Mouse (Mus musculus): Measurements from ENCODE around the gene Ccr2. TPM values are rescaled to one million over a fixed set of nuclear protein-coding genes. Genes with fewer than 3 reads are reported as not detected.
"Not testable (repeated sequence)": the region's sequence is repeated elsewhere in the genome, so short reads cannot be mapped to it uniquely, and the experiment has no call there.

Ccr2 gene
- total and polyA plus RNA-seq, 2 experiments from 2014 or later: 0.07 to 0.10 TPM

DNA sequence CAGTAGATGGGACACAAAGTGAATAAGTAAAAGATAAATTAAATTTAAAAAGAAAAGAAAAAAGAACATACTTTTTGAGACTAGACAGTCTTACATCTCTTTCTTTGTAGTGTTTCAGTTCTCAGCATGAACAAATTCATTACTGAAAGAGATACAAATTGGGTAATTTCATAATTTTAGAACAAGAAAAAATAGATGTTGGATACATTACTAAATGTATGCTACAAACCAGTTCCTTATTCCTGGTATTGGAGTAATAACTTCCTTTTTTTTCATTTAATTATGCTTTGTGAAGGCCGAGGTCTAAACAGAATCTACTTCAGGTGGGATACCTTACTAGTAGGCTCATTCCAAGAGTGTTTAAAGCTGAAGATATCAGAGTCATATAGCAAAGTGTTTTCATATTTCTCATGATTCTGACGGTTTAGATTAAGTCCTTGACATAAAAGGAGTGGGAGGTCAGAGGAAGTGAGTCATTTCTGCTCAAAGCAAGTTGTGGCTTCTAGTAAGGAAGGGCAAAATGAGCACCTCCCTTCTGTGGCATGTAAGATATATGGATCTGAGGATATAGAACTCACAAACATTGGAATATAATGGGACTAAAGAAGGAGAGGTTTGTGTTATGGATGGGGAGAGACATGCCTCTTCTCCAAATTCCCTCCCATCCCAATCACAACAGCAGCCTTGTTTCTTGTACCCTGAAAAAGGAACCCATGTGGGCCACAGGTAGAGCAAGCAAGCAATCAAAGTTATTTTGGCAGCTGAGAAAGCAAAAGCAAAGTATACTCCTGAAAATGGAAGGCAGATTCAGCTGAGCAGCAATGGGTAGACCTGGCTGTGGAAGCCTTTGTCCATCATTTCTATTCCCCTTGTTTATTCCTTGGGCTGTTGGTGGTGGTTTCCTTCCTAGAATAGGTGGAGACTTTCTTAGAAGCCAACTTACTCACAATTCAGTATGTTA is 33.4 kb upstream of the Ccr2 start:
- Histone ChIP-seq H3K36me3 (ENCODE audit: insufficient read depth) (no peaks in the 10 kb centered on the region), H3K9ac (no peak overlapping the region), H3K27ac (ENCODE audit: low read depth, low read length) (no peak overlapping the region), H3K27me3 (ENCODE audit: insufficient read depth, low read length) (no peaks in the 10 kb centered on the region), H3K4me3 (ENCODE audit: low read depth, low read length) (no peak overlapping the region), H3K4me1 (ENCODE audit: insufficient read depth) (no peaks in the 10 kb centered on the region), H3K9me3 (ENCODE audit: low read length) (no peaks in the 10 kb centered on the region), H3K4me2 (ENCODE audit: low read depth) (no peak overlapping the region)
- no peak for ATAC-seq
- no peak for TF ChIP-seq CTCF (IDR thresholded peaks at IDR 0.05; ENCODE audit: low read depth)
- no peak for DNase-seq
- 68% methylated on average over 2 of the region's 2 CpGs for WGBS

DNA sequence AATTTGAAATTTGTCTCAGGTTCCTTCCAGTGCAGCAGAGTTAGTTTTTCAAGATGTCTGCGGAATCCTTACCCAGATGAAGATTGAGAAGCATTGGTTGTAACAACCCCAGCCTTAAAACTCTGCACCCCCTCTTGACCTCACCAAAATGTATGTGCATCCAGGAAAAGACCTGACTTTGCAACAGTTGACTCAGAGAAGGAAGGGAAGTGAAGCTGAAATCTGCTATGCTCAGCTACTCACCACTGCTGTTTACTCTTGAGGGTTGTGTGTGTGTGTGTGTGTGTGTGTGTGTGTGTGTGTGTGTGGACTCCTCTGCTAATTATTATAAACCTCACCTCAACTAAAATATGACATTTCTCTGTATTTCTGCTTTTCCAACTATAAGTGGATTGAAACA is 30.2 kb upstream of the Ccr2 start:
- Histone ChIP-seq H3K27ac (ENCODE audit: low read depth, low read length) (no peak overlapping the region), H3K4me3 (ENCODE audit: low read depth, low read length) (no peak overlapping the region), H3K27me3 (ENCODE audit: insufficient read depth, low read length) (no peaks in the 10 kb centered on the region), H3K9me3 (ENCODE audit: low read length) (no peaks in the 10 kb centered on the region), H3K4me2 (ENCODE audit: low read depth) (no peak overlapping the region), H3K36me3 (ENCODE audit: insufficient read depth) (no peaks in the 10 kb centered on the region), H3K4me1 (ENCODE audit: insufficient read depth) (no peaks in the 10 kb centered on the region), H3K9ac (no peak overlapping the region)
- DNase-seq: no peak
- no peak for TF ChIP-seq CTCF (IDR thresholded peaks at IDR 0.05; ENCODE audit: low read depth)
- WGBS: 83% methylated on average over 1 of the region's 1 CpGs
- no peak for ATAC-seq

GRCm38 (mm10) chr9:124079803-124080202 is 21.9 kb upstream of the Ccr2 start:
- H3K4me2 ChIP-seq (ENCODE audit: low read depth): no peak overlapping the region
- DNase-seq: no peak
- H3K9me3 ChIP-seq (ENCODE audit: low read length): no peaks in the 10 kb centered on the region
- H3K27me3 ChIP-seq (ENCODE audit: insufficient read depth, low read length): no peaks in the 10 kb centered on the region
- no peak overlapping the region for H3K4me3 ChIP-seq (ENCODE audit: low read depth, low read length)
- H3K27ac ChIP-seq (ENCODE audit: low read depth, low read length): no peak overlapping the region
- H3K4me1 ChIP-seq (ENCODE audit: insufficient read depth): no peaks in the 10 kb centered on the region
- no peak for TF ChIP-seq CTCF (IDR thresholded peaks at IDR 0.05; ENCODE audit: low read depth)
- no peaks in the 10 kb centered on the region for H3K36me3 ChIP-seq (ENCODE audit: insufficient read depth)
- ATAC-seq: no peak
- 51% methylated on average over 4 of the region's 4 CpGs for WGBS
- H3K9ac ChIP-seq: no peak overlapping the region

DNA sequence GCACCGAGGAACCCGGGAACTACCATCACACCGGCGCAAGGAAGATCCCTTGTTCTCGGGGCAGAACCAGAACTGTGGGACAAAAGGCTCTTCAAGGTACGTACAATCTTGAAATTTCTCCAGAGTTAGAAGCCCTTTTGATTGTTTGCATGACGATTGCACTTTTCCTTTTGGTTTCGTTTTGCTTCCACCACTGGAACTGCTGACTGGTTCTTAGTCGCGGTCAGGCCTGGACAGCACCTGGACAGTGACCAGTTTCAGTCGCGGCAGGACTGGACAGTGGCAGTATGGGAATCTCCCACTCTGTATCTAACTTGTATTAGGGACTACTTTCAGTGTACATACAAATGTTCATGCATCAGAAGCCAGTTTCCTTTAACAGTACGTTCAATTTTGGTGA is 21.3 kb upstream of the Ccr2 start:
- not testable (repeated sequence) for ATAC-seq; H3K9ac ChIP-seq; H3K36me3 ChIP-seq (ENCODE audit: insufficient read depth); H3K27ac ChIP-seq (ENCODE audit: low read depth, low read length); H3K9me3 ChIP-seq (ENCODE audit: low read length); H3K4me1 ChIP-seq (ENCODE audit: insufficient read depth); H3K4me2 ChIP-seq (ENCODE audit: low read depth); H3K4me3 ChIP-seq (ENCODE audit: low read depth, low read length); DNase-seq; H3K27me3 ChIP-seq (ENCODE audit: insufficient read depth, low read length)
- 97% methylated on average over 12 of the region's 13 CpGs for WGBS

- ATAC-seq: no peak
- TF ChIP-seq CTCF (IDR thresholded peaks at IDR 0.05; ENCODE audit: low read depth): no peak
- 81% methylated on average over 1 of the region's 1 CpGs for WGBS
Measured at GRCm38 (mm10) chr9:124090441-124090840, 11.3 kb upstream of the Ccr2 start.

DNA sequence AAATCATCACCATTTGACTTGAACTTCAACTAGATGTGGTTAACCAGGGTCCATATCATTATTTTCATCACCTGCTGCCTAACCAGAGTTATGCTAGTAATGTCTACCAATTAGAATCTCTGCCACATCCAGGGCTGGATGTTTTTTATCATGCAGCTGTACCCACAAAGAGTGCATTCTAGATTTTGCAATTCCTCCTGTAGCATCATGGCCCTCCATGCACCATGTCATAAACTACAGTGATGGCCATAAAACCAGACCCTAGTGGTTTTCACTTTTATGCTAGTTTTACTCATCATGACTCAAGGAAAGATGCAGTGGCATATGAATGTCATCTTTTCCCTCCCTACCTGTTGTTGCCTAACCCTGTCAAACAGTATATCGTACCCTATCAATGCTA is 2.6 kb upstream of the Ccr2 start:
- no peak for TF ChIP-seq CTCF (IDR thresholded peaks at IDR 0.05; ENCODE audit: low read depth)
- 85% methylated on average over 1 of the region's 1 CpGs for WGBS

More at GRCm38 (mm10) chr9:124090441-124090840, 11.3 kb upstream of the Ccr2 start:
- DNase-seq: no peak
- H3K4me2 ChIP-seq (ENCODE audit: low read depth): no peak overlapping the region
- no peaks in the 10 kb centered on the region for H3K27me3 ChIP-seq (ENCODE audit: insufficient read depth, low read length)
- H3K27ac ChIP-seq (ENCODE audit: low read depth, low read length): no peak overlapping the region
- H3K4me3 ChIP-seq (ENCODE audit: low read depth, low read length): no peak overlapping the region
- H3K9me3 ChIP-seq (ENCODE audit: low read length): no peaks in the 10 kb centered on the region
- H3K4me1 ChIP-seq (ENCODE audit: insufficient read depth): no peaks in the 10 kb centered on the region
- H3K36me3 ChIP-seq (ENCODE audit: insufficient read depth): no peaks in the 10 kb centered on the region
- no peak overlapping the region for H3K9ac ChIP-seq

GRCm38 (mm10) chr9:124100357-124100756 is 1.4 kb upstream of the Ccr2 start:
- Histone ChIP-seq H3K4me1 (ENCODE audit: insufficient read depth) (no peaks in the 10 kb centered on the region), H3K9ac (no peak overlapping the region), H3K27ac (ENCODE audit: low read depth, low read length) (no peak overlapping the region), H3K27me3 (ENCODE audit: insufficient read depth, low read length) (no peaks in the 10 kb centered on the region), H3K36me3 (ENCODE audit: insufficient read depth) (no peaks in the 10 kb centered on the region), H3K9me3 (ENCODE audit: low read length) (no peaks in the 10 kb centered on the region), H3K4me3 (ENCODE audit: low read depth, low read length) (no peak overlapping the region), H3K4me2 (ENCODE audit: low read depth) (no peak overlapping the region)
- no peak for DNase-seq
- 90% methylated on average over 1 of the region's 1 CpGs for WGBS
- ATAC-seq: no peak
- no peak for TF ChIP-seq CTCF (IDR thresholded peaks at IDR 0.05; ENCODE audit: low read depth)

More for the DNA sequence above, 2.6 kb upstream of the Ccr2 start:
- ATAC-seq: no peak
- no peak overlapping the region for H3K4me2 ChIP-seq (ENCODE audit: low read depth)
- H3K9ac ChIP-seq: no peak overlapping the region
- no peaks in the 10 kb centered on the region for H3K36me3 ChIP-seq (ENCODE audit: insufficient read depth)
- no peak overlapping the region for H3K27ac ChIP-seq (ENCODE audit: low read depth, low read length)
- no peak overlapping the region for H3K4me3 ChIP-seq (ENCODE audit: low read depth, low read length)
- no peaks in the 10 kb centered on the region for H3K27me3 ChIP-seq (ENCODE audit: insufficient read depth, low read length)
- H3K4me1 ChIP-seq (ENCODE audit: insufficient read depth): no peaks in the 10 kb centered on the region
- no peak for DNase-seq
- H3K9me3 ChIP-seq (ENCODE audit: low read length): no peaks in the 10 kb centered on the region

All from forebrain, postnatal 0 days (tissue).